Mouse (Mus musculus) liver, embryonic 14.5 days (tissue): Measurements from ENCODE around the gene Polr3h.

Source experiments
- CTCF ChIP-seq: IDR thresholded peaks from 2 replicates; pipeline ENCODE4 v1.5.1; 2016; ENCODE audit warnings: antibody characterized with exemption, low read depth, control low read depth
- EP300 ChIP-seq: IDR thresholded peaks from 2 replicates; pipeline ENCODE4 v1.6.1; 2016; ENCODE audit warnings: antibody characterized with exemption, low read depth

GRCm38 (mm10) chr15:81956457-81956856 is 30.4 kb upstream of the Polr3h start:
- peak; percentile 95 for TF ChIP-seq CTCF
- no peak for TF ChIP-seq EP300
